15 mouse cellular contexts compared by ENCODE assay signal in genomic region chr2:50128322-50129277, GRCm38 (mm10).
DNase-seq lines count a peak whose midpoint lies in the region; ATAC-seq and TF ChIP-seq lines count a peak whose summit lies in the region.
"Had no signal": no experiment of that assay in that cellular context is flagged by ENCODE, and none has a peak within 500 bp of the region (broad histone marks: within the 10 kb centered on the region; RNA-seq: fewer than 3 reads in every experiment).

No protein-coding gene starts in this region.

- no peak for ATAC-seq in hindbrain, embryonic 13.5 days (ENCODE audit: low FRiP score)
- ATAC-seq in hindbrain, embryonic 12.5 days (ENCODE audit: low FRiP score) = no peak
- peak; percentile 91 for ATAC-seq in forebrain, embryonic 16.5 days
- ATAC-seq in stomach, postnatal 0 days (ENCODE audit: low FRiP score, low TSS enrichment) = no peak

- no peak for TF ChIP-seq CTCF in stomach, postnatal 0 days (IDR thresholded peaks at IDR 0.05; ENCODE audit: low read depth)

- H3K4me2 ChIP-seq in hindbrain, embryonic 13.5 days = no peak overlapping the region
- H3K4me2 ChIP-seq in hindbrain, embryonic 12.5 days (replicated peaks) = no peak overlapping the region
- peak overlapping the region; percentile 10 for H3K4me2 ChIP-seq in forebrain, embryonic 16.5 days (ENCODE audit: low read length)
- H3K4me2 ChIP-seq in stomach, postnatal 0 days (replicated peaks; ENCODE audit: low read depth) = no peak overlapping the region

- no peak overlapping the region for H3K4me3 ChIP-seq in hindbrain, embryonic 13.5 days
- H3K4me3 ChIP-seq in hindbrain, embryonic 12.5 days = no peak overlapping the region
- H3K4me3 ChIP-seq in forebrain, embryonic 16.5 days (replicated peaks; ENCODE audit: low read length) = no peak overlapping the region
- H3K4me3 ChIP-seq in stomach, postnatal 0 days (ENCODE audit: low read depth, low read length) = no peak overlapping the region

- H3K9me3 ChIP-seq in hindbrain, embryonic 13.5 days = no peaks in the 10 kb centered on the region
- H3K9me3 ChIP-seq in hindbrain, embryonic 12.5 days (replicated peaks) = no peaks in the 10 kb centered on the region
- no peaks in the 10 kb centered on the region for H3K9me3 ChIP-seq in forebrain, embryonic 16.5 days (ENCODE audit: control insufficient read depth, low read length)
- H3K9me3 ChIP-seq in stomach, postnatal 0 days (ENCODE audit: control insufficient read depth, low read length) = no peaks in the 10 kb centered on the region

- no peak overlapping the region for H3K9ac ChIP-seq in hindbrain, embryonic 13.5 days
- H3K9ac ChIP-seq in hindbrain, embryonic 12.5 days = no peak overlapping the region
- 0 out of 2 replicates have a peak overlapping the region, but pooled peaks have one; percentile 0 for H3K9ac ChIP-seq in forebrain, embryonic 16.5 days (replicated peaks; ENCODE audit: low read depth, low read length)
- no peak overlapping the region for H3K9ac ChIP-seq in stomach, postnatal 0 days (ENCODE audit: low read length)

- peaks cover 22% of the 10 kb centered on the region for H3K4me1 ChIP-seq in hindbrain, embryonic 13.5 days (replicated peaks)
- H3K4me1 ChIP-seq in hindbrain, embryonic 12.5 days = peaks cover 7% of the 10 kb centered on the region; the same call in 1 of the 2 replicates
- peaks cover 29% of the 10 kb centered on the region for H3K4me1 ChIP-seq in forebrain, embryonic 16.5 days (replicated peaks; ENCODE audit: control insufficient read depth, insufficient read depth, low read length)
- no peaks in the 10 kb centered on the region for H3K4me1 ChIP-seq in stomach, postnatal 0 days (replicated peaks; ENCODE audit: control insufficient read depth, insufficient read depth)

- H3K36me3 ChIP-seq in hindbrain, embryonic 13.5 days = no peaks in the 10 kb centered on the region
- H3K36me3 ChIP-seq in hindbrain, embryonic 12.5 days = no peaks in the 10 kb centered on the region
- H3K36me3 ChIP-seq in forebrain, embryonic 16.5 days (ENCODE audit: control insufficient read depth, insufficient read depth) = no peaks in the 10 kb centered on the region
- H3K36me3 ChIP-seq in stomach, postnatal 0 days (ENCODE audit: control insufficient read depth, insufficient read depth, low read length) = no peaks in the 10 kb centered on the region

- H3K27ac ChIP-seq in hindbrain, embryonic 13.5 days = 0 out of 2 replicates have a peak overlapping the region, but pooled peaks have one; percentile 19
- H3K27ac ChIP-seq in hindbrain, embryonic 12.5 days = no peak overlapping the region
- H3K27ac ChIP-seq in forebrain, embryonic 16.5 days (ENCODE audit: low read length) = peak overlapping the region; percentile 89
- no peak overlapping the region for H3K27ac ChIP-seq in stomach, postnatal 0 days (replicated peaks)

- no peak for TF ChIP-seq EP300 in stomach, postnatal 0 days (optimal IDR thresholded peaks at IDR 0.05)

- 60% methylated on average over 12 of the region's 12 CpGs for WGBS in hindbrain, embryonic 13.5 days
- 68% methylated on average over 12 of the region's 12 CpGs for WGBS in hindbrain, embryonic 12.5 days
- 26% methylated on average over 12 of the region's 12 CpGs for WGBS in forebrain, embryonic 16.5 days
- 80% methylated on average over 12 of the region's 12 CpGs for WGBS in stomach, postnatal 0 days

- DNase-seq in retina, postnatal 1 day = peak; percentile 36
- DNase-seq in retina, embryonic 14.5 days (ENCODE audit: low spot score) = no peak
- peak; percentile 8 for DNase-seq in stomach, postnatal 0 days (ENCODE audit: low spot score)
- no peak for DNase-seq in urinary bladder, adult 2 months (ENCODE audit: low spot score)
- DNase-seq in cerebellum, adult 8-10 months = no peak
- DNase-seq: adrenal gland, postnatal 25 days; gastrocnemius, postnatal 14 days; kidney, adult 11 months; layer of hippocampus, postnatal 36 days; liver; lung, postnatal 10 days had no signal

- no peaks in the 10 kb centered on the region for H3K27me3 ChIP-seq in hindbrain, embryonic 13.5 days
- no peaks in the 10 kb centered on the region for H3K27me3 ChIP-seq in hindbrain, embryonic 12.5 days
- no peaks in the 10 kb centered on the region for H3K27me3 ChIP-seq in forebrain, embryonic 16.5 days (replicated peaks; ENCODE audit: control insufficient read depth, insufficient read depth, low read length)
- no peaks in the 10 kb centered on the region for H3K27me3 ChIP-seq in stomach, postnatal 0 days (ENCODE audit: control insufficient read depth, insufficient read depth, low read length)
- H3K27me3 ChIP-seq: CH12.LX had no signal

Comparison
In these comparisons a context has a peak if more than half of its experiments do, and no peak if none do; other contexts are left out.
1. H3K27ac ChIP-seq: peak in hindbrain, embryonic 13.5 days (single experiment) and forebrain, embryonic 16.5 days (single experiment); none in hindbrain, embryonic 12.5 days (single experiment) and stomach, postnatal 0 days (single experiment).
2. DNase-seq: peak in retina, postnatal 1 day (single experiment) and stomach, postnatal 0 days (single experiment); none in retina, embryonic 14.5 days (single experiment), urinary bladder, adult 2 months (single experiment) and cerebellum, adult 8-10 months (single experiment).